Mouse (Mus musculus) ZHBTc4 (cell line): ENCODE measurements at regions not wholly inside any gene's neighbourhood (a gene's known extent, or its start where the extent isn't known, plus 50 kb on each side); places are given as distances from the start of the nearest gene placed in this dataset.

Experiments
- DNase-seq: peaks from one replicate; pipeline ENCODE4 v3.0.0-alpha.2; 2011; ENCODE audit warnings: low read depth, low spot score

- peak; percentile 50 for DNase-seq
Measured at GRCm38 (mm10) chr13:97308431-97308830, 67.5 kb downstream of the Enc1 start.
